Comparison of ENCODE assay signal across 19 mouse cellular contexts in the genomic region with DNA sequence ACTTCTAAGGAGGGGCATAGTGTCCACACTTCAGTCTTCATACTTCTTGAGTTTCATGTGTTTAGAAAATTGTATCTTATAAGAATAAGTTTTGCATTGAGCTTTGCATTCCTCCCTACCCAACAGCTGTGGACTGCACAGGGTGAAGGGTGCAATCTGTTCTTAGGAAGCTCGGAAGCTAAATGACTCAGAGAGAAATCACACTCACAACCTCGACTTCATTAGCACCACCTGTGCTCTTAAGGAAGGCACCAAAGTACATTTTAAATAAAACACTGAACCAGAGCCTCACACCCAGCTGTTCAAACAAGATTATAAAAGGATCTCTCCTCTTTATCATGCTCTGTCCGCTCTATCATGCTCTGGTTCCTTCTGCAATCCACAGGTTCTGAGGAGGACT.
"Had no signal": no experiment of that assay in that cellular context is flagged by ENCODE, and none has a peak within 500 bp of the region (broad histone marks: within the 10 kb centered on the region; RNA-seq: fewer than 3 reads in every experiment).

No protein-coding gene starts in this region.

- DNase-seq: kidney, adult 2 months; kidney, postnatal 14 days; layer of hippocampus, postnatal 36 days; liver; liver, embryonic 13.5 days; liver, postnatal 0 days; lung, postnatal 14 days; retina, postnatal 1 day; right cerebral cortex, postnatal 4 days; spleen, adult 18-20 months; thymus, adult 2 months; thymus, postnatal 25 days had no signal

- H3K9me3 ChIP-seq: kidney, embryonic 15.5 days; limb, embryonic 12.5 days; liver, embryonic 13.5 days; lung, embryonic 15.5 days; midbrain, embryonic 15.5 days; neural tube, embryonic 13.5 days had no signal

- H3K4me1 ChIP-seq: kidney, embryonic 15.5 days; limb, embryonic 12.5 days; liver, embryonic 13.5 days; lung, embryonic 15.5 days; megakaryocyte, embryonic 14.5 days; midbrain, embryonic 15.5 days; neural tube, embryonic 13.5 days had no signal

- H3K4me3 ChIP-seq: kidney, embryonic 15.5 days; limb, embryonic 12.5 days; liver, embryonic 13.5 days; lung, embryonic 15.5 days; megakaryocyte, embryonic 14.5 days; midbrain, embryonic 15.5 days; neural tube, embryonic 13.5 days had no signal

- H3K27me3 ChIP-seq: kidney, embryonic 15.5 days; limb, embryonic 12.5 days; liver, embryonic 13.5 days; lung, embryonic 15.5 days; megakaryocyte, embryonic 14.5 days; midbrain, embryonic 15.5 days; neural tube, embryonic 13.5 days had no signal

- H3K27ac ChIP-seq: kidney, embryonic 15.5 days; limb, embryonic 12.5 days; liver, embryonic 13.5 days; lung, embryonic 15.5 days; macrophage; midbrain, embryonic 15.5 days; neural tube, embryonic 13.5 days had no signal

- H3K36me3 ChIP-seq: kidney, embryonic 15.5 days; limb, embryonic 12.5 days; liver, embryonic 13.5 days; lung, embryonic 15.5 days; midbrain, embryonic 15.5 days; neural tube, embryonic 13.5 days had no signal
